Mouse (Mus musculus) heart, postnatal 25 days (tissue): ENCODE data around the gene Sf3a1. TPM values are rescaled to one million over a fixed set of nuclear protein-coding genes. Genes with fewer than 3 reads are reported as not detected.

Source experiments
- DNase-seq: peaks from one replicate; pipeline ENCODE4 v3.0.0; 2022; ENCODE audit warnings: low spot score
- intact Hi-C: fragments of 180-260 bp; cut with DNase I; formaldehyde crosslinking; loops from one replicate; pipeline ENCODE4 v1.15.1; 2025
- total RNA-seq, 2 experiments: library from RNA; stranded (reverse); gene quantifications; 2 replicates each; pipeline ENCODE4 v1.2.3; 2021

Gene Sf3a1
- total RNA-seq, 2 experiments from 2014 or later = 40.0 to 43.9 TPM

DNA sequence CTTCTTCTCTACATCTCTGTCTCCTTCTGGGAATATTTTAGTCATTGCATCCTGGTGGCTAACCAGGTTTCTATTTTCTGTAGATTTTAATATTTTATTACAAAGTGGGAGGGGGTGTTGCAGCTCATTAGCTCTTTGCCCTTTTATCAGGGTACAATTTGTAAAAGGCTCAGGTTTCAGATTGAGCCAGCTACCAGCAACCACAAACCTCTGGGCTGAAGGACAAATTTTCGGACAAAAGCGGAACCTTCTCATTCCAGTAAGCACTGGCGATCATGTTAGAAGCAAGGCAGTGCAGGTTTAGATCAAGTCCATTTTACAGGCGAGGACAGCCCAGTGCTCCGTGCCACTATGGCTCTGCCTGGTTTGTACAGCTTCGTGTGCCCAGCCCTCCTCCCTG lies 25.8 kb upstream of the Sf3a1 start:
- DNase-seq = no peak
- intact Hi-C loops = loop anchor here (2.0 kb wide), 4 partner anchors 26 to 288 kb away; partner anchors contain the start of genes Ccdc157 and Sf3a1

DNA sequence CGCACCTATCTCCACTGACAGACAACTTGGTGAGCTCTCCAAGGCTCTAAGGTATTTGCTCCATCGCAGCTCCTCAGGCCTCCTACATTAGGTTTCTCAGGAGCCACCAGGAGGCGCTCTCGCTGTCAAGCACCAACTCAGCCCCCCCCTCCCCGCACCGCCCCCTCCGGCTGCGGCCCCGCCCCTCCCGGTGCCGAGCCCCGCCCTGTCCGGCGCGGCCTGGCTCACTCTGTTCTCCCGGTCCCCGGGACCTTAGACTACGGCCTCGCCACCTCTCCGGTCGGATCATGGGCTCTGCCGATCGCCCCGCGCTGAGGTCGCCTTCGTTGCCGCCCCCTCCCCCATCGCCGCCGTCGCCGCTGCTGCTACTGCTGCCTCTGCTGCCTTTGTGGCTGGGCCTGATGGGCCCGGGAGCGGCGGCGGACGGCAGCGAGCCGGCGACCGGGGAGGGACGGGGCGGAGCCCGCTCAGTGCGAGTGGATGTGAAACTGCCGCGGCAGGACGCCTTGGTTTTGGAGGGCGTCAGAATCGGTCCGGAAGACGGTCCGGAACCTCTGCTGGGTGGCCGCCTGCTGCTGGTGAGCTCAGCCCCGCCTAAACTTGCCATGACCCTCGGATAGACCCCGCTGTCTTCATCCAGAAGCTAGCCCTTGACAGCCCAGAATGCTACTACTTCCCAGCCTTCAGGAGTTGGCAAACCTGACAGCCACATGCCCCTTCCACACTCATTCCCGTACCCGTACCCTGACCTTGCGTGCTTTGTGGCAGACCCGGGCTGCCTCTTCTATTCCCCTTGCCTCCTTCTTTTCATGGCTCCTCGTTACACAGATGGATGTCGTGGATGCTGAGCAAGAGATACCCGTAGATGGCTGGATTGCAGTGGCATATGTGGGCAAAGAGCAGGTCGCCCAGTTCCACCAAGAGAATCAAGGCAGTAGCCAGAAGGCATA lies 24.9 kb upstream of the Sf3a1 start, which contains the start of gene Rnf215:
Rnf215 (plus strand) TSS at position 217 of the 950 bp plus-strand sequence.
- peak; percentile 75 for DNase-seq
- intact Hi-C loops = loop anchor here (1.0 to 2.0 kb wide), 5 partner anchors 26 to 288 kb away; partner anchors contain the start of genes Ccdc157 and Sf3a1

DNA sequence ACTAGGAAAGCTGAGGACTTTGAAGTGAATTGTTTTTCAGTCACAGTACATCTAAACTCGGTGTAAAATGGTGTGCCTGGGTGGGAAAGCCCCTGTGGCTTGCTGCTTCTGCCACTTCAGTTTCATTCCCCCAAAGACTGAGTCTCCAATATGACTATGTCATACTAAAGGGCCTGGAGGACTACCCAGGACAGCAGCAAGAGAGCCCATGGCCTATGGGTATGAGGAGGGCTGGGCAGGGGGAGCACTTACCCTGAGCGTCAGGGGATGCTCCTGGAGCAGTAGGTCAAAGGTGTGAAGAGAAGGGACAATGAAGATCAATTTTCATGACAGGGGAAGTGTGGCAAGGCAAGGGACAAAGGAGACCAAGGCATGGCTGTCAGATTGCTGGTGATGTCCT lies 21.2 kb upstream of the Sf3a1 start:
- no peak for DNase-seq
- intact Hi-C loops = no loop called here

DNA sequence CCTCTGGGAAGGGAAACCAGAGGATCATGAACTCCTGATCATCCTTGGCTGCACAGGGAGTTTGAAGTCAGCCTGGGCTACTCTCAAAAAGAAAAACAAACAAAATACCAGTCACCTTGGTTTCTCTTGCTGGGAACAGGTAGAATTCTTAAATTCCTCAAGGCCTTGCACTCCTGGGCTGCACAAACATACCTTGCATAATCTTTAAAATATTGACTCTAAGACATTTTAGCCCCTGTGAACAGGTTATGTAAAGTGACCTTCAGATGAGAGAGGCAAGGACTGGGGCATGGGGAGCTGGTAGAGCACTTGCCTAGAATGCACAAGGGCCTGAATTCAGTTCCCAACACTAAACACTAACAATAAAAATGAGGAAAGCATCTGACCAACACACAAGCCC lies 18.6 kb upstream of the Sf3a1 start:
- intact Hi-C loops = no loop called here
- DNase-seq = no peak

DNA sequence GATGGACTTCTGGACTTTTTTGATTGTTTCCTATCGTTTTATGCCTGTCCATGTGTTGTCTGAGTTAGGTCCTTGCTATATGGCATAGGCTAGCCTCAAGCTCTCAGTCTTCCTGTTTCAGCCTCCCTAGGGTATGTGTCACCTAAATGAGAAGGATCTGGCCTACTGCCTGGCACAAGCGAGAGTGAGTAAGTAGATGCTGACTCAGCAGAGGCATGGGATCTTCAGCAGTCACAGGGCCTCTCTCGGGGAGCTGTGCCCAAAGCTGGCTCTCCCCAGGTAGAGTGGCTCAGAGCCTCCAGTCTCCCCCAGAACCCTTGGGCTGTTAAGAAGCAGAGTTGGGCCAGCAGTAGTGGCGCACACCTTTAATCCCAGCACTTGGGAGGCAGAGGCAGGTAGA lies 17.8 kb upstream of the Sf3a1 start:
- DNase-seq = no peak
- intact Hi-C loops = no loop called here

DNA sequence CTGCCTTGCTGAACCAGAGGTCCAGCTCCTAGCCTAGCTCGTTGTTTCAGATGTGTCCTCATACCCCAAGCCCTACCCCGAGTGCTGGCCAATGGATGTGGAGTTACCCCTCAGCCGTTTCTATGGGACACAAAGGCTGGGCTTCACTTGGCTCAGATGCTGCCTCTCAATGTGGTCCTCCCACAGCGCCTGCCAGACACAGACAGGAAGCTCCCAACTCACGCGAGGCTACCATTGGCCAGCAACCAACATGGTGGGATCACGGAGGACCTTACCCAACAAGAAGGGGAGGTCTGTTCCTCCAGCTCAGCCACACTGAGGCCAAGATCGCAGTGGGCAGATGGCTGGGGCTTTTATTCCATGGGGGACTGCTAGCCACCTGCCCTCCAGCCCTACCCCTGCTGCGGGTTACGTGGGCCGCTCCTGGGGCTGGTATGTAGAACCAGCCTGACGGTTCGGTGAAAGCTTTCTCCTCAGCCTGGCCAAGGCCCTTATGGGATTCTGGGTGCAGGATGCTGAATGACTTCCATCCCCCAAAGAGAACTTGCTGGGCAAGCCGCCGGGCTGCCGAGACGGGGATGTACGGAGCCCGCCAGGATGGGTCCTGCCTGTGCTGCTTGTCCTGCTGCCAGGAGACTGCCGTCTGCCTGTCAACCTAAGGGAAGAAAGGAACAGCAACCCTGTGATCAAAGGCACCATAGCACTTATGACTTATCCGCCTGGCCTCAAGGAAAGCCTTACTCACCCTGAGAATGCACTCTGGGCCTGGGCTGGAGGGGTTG lies 16.7 kb upstream of the Sf3a1 start:
- no peak for DNase-seq
- intact Hi-C loops = no loop called here

DNA sequence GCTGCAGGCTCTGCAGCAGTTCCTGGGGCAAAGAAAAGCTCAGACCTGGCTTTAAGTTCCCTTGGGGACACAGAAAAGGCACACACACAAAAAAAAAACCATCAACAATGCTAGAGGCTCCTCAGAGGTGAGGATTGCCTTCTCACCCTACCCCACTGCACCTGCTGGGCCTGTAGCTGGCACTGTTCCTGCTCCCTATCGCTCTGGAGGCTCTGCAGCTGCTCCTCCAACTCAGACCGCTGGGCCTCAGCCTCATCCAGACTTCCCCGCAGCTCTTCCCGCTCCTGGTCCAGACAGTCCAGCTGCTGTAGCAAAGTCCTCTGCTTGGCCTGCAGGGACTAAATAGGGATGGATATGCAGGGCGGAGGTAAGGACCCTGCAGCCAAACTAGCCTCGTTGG lies 13.8 kb upstream of the Sf3a1 start:
- no peak for DNase-seq
- intact Hi-C loops = no loop called here

DNA sequence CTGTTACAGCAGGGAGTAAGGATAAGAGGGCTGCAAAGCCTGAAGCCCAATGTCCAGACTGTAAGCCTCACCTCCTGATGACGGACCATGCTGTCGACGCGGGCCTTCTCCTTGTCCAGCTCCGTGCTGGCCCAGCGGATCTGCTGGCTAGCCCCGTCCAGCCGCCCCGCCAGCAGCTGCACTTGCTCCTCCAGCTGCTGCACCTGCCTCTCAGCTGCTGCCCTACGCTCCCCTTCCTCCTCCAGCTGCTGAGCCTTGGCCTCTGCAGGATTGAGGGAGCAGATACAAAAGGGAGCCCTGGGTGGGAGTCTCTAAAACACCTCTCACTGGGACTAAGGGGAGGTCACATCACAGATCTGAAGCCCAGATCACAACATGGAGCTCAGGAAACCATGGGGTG lies 13.1 kb upstream of the Sf3a1 start:
- intact Hi-C loops = no loop called here
- no peak for DNase-seq

DNA sequence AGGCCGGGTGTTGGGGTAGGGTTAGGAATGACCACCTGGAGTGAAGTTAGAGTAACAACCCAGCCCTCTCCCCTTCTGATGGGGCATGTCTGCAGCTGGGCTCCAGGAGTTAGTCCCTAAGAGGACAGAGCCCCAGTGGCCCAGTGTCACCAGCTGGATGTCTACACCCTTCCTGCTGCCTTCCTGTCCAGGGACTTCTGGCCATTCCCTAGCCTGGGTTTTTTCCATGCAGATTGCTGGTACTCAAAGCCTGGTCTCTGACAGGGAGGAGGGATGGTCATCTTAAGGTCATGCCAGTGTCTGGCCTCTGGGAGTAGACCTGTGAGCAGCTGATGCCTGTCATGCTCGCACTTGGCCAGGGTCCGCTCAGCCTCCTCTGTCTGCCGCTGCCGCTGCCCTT lies 12.0 kb upstream of the Sf3a1 start:
- intact Hi-C loops = no loop called here
- DNase-seq = peak; percentile 24

DNA sequence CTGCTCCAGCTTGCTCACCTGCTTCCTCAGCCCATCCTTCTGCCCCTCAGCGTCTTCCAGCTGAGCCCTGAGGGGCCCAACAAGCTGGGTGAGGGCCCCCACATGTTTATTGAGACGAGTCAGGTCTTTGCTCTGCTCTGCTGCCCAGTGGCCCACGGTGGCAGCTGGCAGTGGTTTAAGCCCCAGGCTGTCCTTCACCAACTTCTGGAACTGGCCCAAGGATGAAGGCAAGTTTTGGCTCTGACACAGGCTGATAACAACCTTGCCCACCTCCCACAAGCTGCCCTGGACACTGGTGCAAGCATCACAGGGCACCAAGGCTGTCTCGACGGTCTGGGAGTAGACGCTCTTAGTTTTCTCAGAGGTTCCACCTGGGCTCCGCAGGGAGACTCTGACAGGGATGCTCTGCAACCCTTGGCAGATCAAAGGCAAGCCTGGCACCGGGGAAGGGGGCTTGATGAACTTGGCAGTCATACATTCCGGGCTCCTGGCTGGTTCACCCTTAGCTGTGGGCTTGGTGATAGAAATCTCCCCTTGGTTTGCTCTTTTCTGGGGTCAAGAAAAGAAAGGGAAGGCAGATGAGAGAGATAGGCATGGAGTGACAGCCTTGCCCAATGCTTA lies 11.5 kb upstream of the Sf3a1 start:
- intact Hi-C loops = no loop called here
- DNase-seq = no peak

DNA sequence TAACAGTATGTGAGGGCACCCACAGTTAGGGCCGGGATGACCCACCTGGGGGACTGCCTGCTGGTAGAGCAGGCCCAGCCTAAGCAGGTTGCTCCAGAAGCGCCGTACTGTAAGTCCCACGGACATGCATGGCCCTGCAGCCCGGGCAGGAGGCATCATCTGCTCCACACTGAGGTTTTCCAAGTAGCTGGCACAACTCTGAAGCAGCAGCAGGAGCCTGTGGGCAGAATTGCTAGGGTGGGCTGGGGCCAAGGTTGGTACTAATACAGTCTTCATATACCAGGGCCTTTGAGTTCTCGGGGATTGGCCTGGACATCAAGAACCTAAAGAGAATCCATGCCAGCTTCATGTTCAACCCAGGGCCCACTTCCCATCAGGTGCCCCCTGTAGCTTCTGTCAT lies 10.3 kb upstream of the Sf3a1 start:
- intact Hi-C loops = no loop called here
- no peak for DNase-seq

DNA sequence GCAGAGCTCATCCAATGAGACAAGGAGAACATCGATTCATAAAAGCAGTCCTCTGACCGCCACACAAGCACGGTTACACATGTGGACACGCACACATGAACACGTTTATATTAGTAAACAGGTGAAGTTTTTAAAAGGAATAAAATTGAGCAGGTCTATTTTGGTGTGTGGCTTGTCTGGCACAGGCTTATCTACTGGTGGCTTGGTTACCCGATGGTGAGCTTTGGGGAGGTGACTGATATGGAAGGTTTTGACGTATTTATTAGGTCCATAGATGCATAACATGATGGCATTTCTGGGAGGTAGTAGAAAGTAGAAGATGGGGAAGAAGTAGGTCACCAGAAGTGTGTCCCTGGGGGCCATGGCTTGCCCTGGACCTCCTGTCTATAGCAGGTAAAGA lies 6.5 kb upstream of the Sf3a1 start:
- intact Hi-C loops = no loop called here
- no peak for DNase-seq

DNA sequence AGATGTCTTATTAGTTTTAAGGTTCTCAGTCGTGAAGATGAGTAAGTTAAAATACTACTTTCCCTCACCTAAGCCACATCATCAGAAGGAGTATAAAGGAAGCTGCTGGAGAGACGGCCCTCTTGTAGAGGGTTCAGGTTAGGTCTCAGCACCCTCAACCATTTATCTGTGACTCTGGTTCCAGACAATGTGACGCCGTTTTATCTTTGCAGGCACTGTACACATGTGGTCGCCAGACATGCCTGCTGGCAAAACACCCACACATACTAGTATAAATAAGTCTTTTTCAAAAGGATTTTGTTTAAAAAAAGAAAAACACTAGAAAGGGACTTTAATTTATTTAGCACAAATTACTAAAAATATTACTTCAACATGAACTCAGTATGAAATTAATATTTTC lies 4.5 kb upstream of the Sf3a1 start:
- DNase-seq = no peak
- intact Hi-C loops = no loop called here

DNA sequence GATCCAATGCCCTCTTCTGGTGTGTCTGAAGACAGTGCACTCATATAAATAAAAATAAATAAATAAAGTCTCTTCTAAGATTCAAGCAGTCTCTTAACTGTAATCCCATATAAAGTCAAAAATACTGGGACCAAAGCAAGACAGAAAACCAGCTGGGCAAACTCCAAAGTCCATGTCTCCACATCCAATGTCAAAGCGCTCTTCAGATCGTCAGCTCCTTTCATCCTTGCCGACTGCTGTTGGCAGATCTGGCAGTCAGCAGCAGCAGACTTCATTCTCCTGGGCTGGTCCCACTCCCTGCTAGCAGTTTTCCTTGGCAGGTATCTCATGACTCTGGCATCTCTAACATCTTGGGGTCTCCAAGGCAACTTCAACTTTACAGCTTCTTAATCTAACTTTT lies 1.5 kb upstream of the Sf3a1 start:
- DNase-seq = no peak
- intact Hi-C loops = no loop called here

DNA sequence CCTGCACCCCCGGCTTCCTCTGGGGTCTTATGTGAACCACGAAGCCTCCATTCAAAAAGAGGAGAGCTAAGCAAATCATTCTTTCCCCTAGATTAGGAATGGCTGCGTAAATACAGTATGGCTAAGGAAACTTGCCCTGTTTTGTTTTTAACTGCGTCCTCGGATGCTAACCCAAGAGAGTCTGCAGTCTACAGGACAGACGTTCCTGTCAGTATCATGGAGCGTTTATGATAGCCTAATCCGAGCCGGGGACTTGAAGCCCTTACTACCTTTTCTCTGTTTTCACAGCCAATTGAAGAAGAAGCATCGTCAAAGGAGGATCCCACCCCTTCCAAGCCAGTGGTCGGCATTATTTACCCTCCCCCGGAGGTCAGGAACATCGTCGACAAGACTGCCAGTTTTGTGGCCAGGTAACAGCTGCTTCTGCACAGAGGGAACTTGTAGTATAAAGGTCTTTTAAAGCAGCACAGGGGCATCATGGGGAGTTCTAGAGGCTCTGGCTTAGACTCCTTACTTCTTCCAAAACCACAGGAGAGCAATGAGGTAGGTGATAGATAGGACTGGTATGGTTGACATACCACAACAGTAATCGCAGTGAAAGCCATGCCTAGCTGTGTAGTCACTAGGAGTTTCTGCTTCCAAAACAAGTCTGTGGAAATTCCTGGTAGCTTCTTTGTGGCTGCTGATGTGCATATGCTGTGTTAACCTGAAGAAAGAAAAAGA lies 769 bp downstream of the Sf3a1 start:
- DNase-seq = no peak

DNA sequence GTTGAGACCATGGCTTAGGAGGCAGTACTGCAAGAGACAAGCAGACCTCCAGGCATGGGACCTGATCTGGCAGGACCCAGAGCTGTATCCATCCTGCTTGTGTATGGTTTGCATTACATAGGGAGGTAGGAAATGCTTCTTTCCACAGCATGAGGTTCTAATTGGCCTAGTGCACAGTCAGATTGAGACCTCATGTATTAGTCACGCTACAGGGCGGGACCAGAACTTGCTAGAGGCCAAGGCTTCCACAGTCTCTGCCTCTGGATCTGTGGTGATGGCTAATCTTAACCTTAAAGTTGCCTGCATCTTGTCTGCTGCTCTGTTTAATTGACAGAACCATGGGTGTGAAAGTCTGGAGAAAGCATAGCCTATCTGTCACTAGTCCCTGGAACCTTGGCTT lies 4.6 kb downstream of the Sf3a1 start:
- DNase-seq = no peak
- intact Hi-C loops = loop anchor here (10.0 kb wide), 1 partner anchor 50 kb away; the partner anchor contains the start of gene Castor1

More for the DNA sequence above, 769 bp downstream of the Sf3a1 start:
- intact Hi-C loops = loop anchor here (2.0 to 10.0 kb wide), 2 partner anchors 26 to 54 kb away; partner anchors contain the start of genes Castor1 and Rnf215

DNA sequence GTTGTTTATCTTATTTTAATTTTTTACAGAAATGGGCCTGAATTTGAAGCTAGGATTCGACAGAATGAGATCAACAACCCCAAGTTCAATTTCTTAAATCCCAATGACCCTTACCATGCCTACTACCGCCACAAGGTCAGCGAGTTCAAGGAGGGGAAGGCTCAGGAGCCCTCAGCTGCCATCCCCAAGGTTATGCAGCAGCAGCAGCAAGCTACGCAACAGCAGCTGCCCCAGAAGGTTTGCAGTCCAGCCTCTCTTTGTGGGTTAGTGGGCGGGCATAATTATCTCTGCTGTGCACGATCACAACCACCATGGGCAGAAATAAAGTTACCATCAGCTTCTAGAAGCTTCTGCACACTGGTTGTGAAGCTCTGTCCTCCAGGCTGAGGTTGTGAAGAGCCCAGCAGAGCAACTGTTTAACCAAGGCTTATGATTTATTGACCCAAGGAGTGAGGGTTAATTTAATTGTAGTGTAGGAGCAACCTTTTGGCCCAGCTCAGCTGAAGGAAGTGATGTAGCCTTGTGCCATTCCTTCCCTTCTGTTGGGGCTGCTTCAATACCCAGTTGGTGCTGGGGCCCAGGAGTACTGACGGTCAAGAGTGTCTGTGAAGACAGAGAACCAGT lies 6.4 kb downstream of the Sf3a1 start:
- DNase-seq = no peak
- intact Hi-C loops = loop anchor here (10.0 kb wide), 1 partner anchor 48 kb away; the partner anchor contains the start of gene Castor1

DNA sequence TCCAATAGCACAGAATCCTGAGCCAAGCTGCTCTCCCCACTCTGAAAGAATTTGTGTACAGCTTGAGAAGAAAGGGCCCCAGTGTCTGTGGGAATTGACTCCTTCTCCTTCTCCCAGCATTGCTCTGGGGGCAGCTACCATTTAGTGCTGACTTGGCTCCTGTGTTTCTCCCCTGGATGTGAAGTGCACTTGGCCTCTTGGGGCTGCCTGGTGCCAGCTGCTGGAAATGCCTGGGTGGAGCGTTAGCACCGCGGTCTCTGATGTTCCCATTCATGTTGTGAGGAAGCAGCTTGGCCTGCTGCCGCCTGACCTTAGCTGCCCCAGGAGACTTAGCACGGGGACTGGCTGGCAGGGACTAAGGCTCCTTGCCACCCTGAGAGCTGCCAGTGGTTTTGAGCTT lies 14.4 kb downstream of the Sf3a1 start:
- intact Hi-C loops = no loop called here
- DNase-seq = peak; percentile 65

DNA sequence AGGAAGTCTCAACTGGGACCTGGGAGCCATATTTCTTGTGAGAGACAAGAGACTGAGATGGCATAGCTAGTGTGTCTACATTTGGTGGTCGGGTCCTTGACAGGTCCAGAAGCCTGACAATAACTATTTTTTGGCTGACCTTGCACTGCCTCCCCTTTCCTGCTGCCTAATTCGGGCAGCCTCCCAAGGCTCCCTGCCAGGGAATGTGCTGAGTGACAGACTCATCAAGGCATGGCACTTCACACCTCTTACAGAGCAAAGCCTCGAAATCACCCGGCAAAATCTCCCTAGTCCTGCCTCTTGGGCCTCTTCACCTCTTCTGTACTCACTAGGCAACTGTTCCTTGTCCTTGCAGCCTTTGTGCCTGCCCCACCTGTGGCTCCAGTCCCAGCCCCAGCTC lies 17.6 kb downstream of the Sf3a1 start:
- intact Hi-C loops = no loop called here
- no peak for DNase-seq
